Mouse (Mus musculus) lung, adult 2 months (tissue): Measurements from ENCODE around the gene Pigu. TPM values are rescaled to one million over a fixed set of nuclear protein-coding genes. Genes with fewer than 3 reads are reported as not detected.

Experiments used
- DNase-seq: peaks from one replicate; pipeline ENCODE4 v3.0.0; 2022
- H3K4me1 ChIP-seq: fragments of 200-500 bp; 2 replicates; pipeline ENCODE4 v1.6.1; 2011; ENCODE audit warnings: low read length; ENCODE audit not compliant: control insufficient read depth, insufficient read depth
- H3K4me3 ChIP-seq: fragments of 200-500 bp; replicated peaks from 2 replicates; pipeline ENCODE3; 2011; ENCODE audit warnings: low read depth, mild to moderate bottlenecking, control low read depth, low read length; ENCODE audit errors: extremely low read depth
- CTCF ChIP-seq: fragments of 200-500 bp; IDR thresholded peaks from 2 replicates; pipeline ENCODE4 v1.5.1; 2011; ENCODE audit warnings: mild to moderate bottlenecking, low read length, control low read depth; ENCODE audit not compliant: insufficient read depth
- POLR2A ChIP-seq: fragments of 200-500 bp; IDR thresholded peaks from 2 replicates; pipeline ENCODE4 v1.6.1; 2011; ENCODE audit warnings: low read depth, mild to moderate bottlenecking, control low read depth, low read length, borderline replicate concordance; ENCODE audit errors: extremely low read depth
- WGBS: fragments of 180-500 bp; shearing (Covaris S2); methylation state at CpG from one replicate; pipeline ENCODE4 v1.1.7; 2018; 5-methylcytosine and 5-hydroxymethylcytosine counted together
- polyA plus RNA-seq: library from polyadenylated mRNA; depleted of rRNA; stranded (reverse); fragments of >200 nt; gene quantifications from 2 replicates; pipeline ENCODE4 v1.2.3, GENCODE M21; 2012

Pigu gene
- polyA plus RNA-seq, 1 experiment: 42.4 TPM

- Histone ChIP-seq H3K4me3 (no peak overlapping the region), H3K4me1 (no peaks in the 10 kb centered on the region)
- 87% methylated on average over 6 of the region's 6 CpGs for WGBS
- TF ChIP-seq CTCF (no peak), POLR2A (no peak)
- DNase-seq: no peak
Observed at GRCm38 (mm10) chr2:155265526-155265925, 91.7 kb downstream of the Pigu start.

- TF ChIP-seq POLR2A (no peak), CTCF (no peak)
- Histone ChIP-seq H3K4me3 (no peak overlapping the region), H3K4me1 (no peaks in the 10 kb centered on the region)
- DNase-seq: no peak
- WGBS: 80% methylated on average over 5 of the region's 5 CpGs
Observed at GRCm38 (mm10) chr2:155249588-155249987, 107.6 kb downstream of the Pigu start.

- 89% methylated on average over 2 of the region's 2 CpGs for WGBS
- Histone ChIP-seq H3K4me1 (no peaks in the 10 kb centered on the region), H3K4me3 (no peak overlapping the region)
- TF ChIP-seq CTCF (no peak), POLR2A (no peak)
- DNase-seq: no peak
Observed at GRCm38 (mm10) chr2:155248718-155249117, 108.5 kb downstream of the Pigu start.

- no peak for TF ChIP-seq CTCF
- TF ChIP-seq POLR2A: no peak
- 95% methylated on average over 1 of the region's 1 CpGs for WGBS
Observed at GRCm38 (mm10) chr2:155248206-155248605, 109.0 kb downstream of the Pigu start.

GRCm38 (mm10) chr2:155246231-155246630 is 111.0 kb downstream of the Pigu start:
- Histone ChIP-seq H3K4me3 (no peak overlapping the region), H3K4me1 (peaks cover 8% of the 10 kb centered on the region)
- DNase-seq: no peak
- TF ChIP-seq POLR2A (no peak), CTCF (no peak)
- WGBS: 74% methylated on average over 4 of the region's 4 CpGs

More at GRCm38 (mm10) chr2:155248206-155248605, 109.0 kb downstream of the Pigu start:
- DNase-seq: no peak
- H3K4me1 ChIP-seq: no peaks in the 10 kb centered on the region
- H3K4me3 ChIP-seq: no peak overlapping the region

- Histone ChIP-seq H3K4me1 (peaks cover 17% of the 10 kb centered on the region), H3K4me3 (no peak overlapping the region)
- WGBS: 49% methylated on average over 7 of the region's 7 CpGs
- peak; percentile 23 for DNase-seq
- TF ChIP-seq POLR2A (no peak), CTCF (no peak)
Observed at GRCm38 (mm10) chr2:155242296-155242855, 114.9 kb downstream of the Pigu start.

GRCm38 (mm10) chr2:155240915-155241314 is 116.3 kb downstream of the Pigu start:
- H3K4me1 ChIP-seq: peaks cover 17% of the 10 kb centered on the region
- peak; percentile 49 for TF ChIP-seq CTCF
- TF ChIP-seq POLR2A: no peak
- WGBS: 41% methylated on average over 4 of the region's 4 CpGs
- H3K4me3 ChIP-seq: no peak overlapping the region
- DNase-seq: no peak

GRCm38 (mm10) chr2:155237276-155237675 is 120.0 kb downstream of the Pigu start:
- no peak for DNase-seq
- peak overlapping the region; percentile 74 for H3K4me3 ChIP-seq
- H3K4me1 ChIP-seq: peaks cover 13% of the 10 kb centered on the region
- no peak for TF ChIP-seq CTCF
- no peak for TF ChIP-seq POLR2A
- WGBS: under 1% methylated on average over 4 of the region's 4 CpGs

GRCm38 (mm10) chr2:155236362-155236992 is 120.8 kb downstream of the Pigu start, which contains the start of gene Dynlrb1:
TSS of gene Dynlrb1 (plus strand) at chr2:155236533.
- TF ChIP-seq CTCF: no peak
- peak; percentile 92 for TF ChIP-seq POLR2A
- WGBS: under 1% methylated on average over 50 of the region's 50 CpGs
- DNase-seq: peak; percentile 100

More at GRCm38 (mm10) chr2:155236362-155236992, 120.8 kb downstream of the Pigu start, which contains the start of gene Dynlrb1:
- Histone ChIP-seq H3K4me1 (peaks cover 12% of the 10 kb centered on the region), H3K4me3 (peak within 1 kb of the TSS; percentile 74)
